20 mouse cellular contexts compared by ENCODE assay signal in the genomic region with DNA sequence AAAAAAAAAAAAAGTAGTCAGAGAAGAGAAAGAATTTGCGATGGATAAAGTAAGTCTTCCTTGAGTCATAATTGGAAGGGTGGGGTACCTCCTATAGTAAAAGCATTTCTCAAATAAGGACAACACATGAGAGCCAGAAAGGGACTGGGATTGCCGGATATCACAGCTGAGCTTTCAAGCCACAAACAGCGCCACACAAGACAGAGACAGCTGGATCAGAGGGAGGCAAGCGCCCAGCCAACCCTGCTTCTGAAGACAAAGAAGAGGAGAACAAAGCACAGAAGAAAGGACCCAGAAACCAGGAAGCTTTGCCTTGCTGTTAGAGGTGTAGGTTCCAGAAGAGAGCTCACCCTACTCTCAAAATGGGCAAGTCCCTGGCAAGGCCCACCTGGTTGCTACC.
"Had no signal": no experiment of that assay in that cellular context is flagged by ENCODE, and none has a peak within 500 bp of the region (broad histone marks: within the 10 kb centered on the region; RNA-seq: fewer than 3 reads in every experiment).

No protein-coding gene starts in this region.

- H3K36me3 ChIP-seq: heart, embryonic 10.5 days; heart, embryonic 12.5 days; hindbrain, embryonic 10.5 days; hindbrain, embryonic 12.5 days; intestine, embryonic 15.5 days; limb, embryonic 10.5 days; limb, embryonic 12.5 days had no signal

- H3K4me1 ChIP-seq: hindbrain, embryonic 10.5 days; hindbrain, embryonic 12.5 days had no signal

- DNase-seq: gastrocnemius, adult 2 months; gastrocnemius, postnatal 10 days; gastrocnemius, postnatal 25 days; heart, adult 18-20 months; heart, postnatal 10 days; heart, postnatal 4 days; kidney, adult 8-10 months; kidney, postnatal 10 days; kidney, postnatal 25 days; kidney, postnatal 4 days had no signal

- H3K27ac ChIP-seq: gastrocnemius, adult 2 months; heart, embryonic 10.5 days; hindbrain, embryonic 10.5 days; hindbrain, embryonic 12.5 days; hindbrain, embryonic 14.5 days; intestine, embryonic 15.5 days; layer of hippocampus, adult 2 months; left cerebral cortex, adult 2 months; limb, embryonic 10.5 days; limb, embryonic 12.5 days had no signal

- H3K9me3 ChIP-seq: heart, embryonic 10.5 days; heart, embryonic 12.5 days; hindbrain, embryonic 10.5 days; hindbrain, embryonic 12.5 days; intestine, embryonic 15.5 days; limb, embryonic 10.5 days; limb, embryonic 12.5 days had no signal

- H3K4me3 ChIP-seq: gastrocnemius, adult 2 months; heart, embryonic 10.5 days; heart, embryonic 12.5 days; hindbrain, embryonic 10.5 days; hindbrain, embryonic 12.5 days; intestine, embryonic 15.5 days; layer of hippocampus, adult 2 months; left cerebral cortex, adult 2 months; limb, embryonic 10.5 days; limb, embryonic 12.5 days had no signal

- H3K27me3 ChIP-seq: heart, embryonic 12.5 days; hindbrain, embryonic 12.5 days; intestine, embryonic 15.5 days; limb, embryonic 12.5 days had no signal

- H3K9ac ChIP-seq: heart, embryonic 12.5 days; hindbrain, embryonic 12.5 days; hindbrain, embryonic 14.5 days; intestine, embryonic 15.5 days; limb, embryonic 12.5 days had no signal
